Mouse (Mus musculus) gastrocnemius, adult 2 months (tissue): ENCODE measurements around the gene Arfgef2. TPM values are rescaled to one million over a fixed set of nuclear protein-coding genes. Genes with fewer than 3 reads are reported as not detected.

ENCODE experiments used
- DNase-seq: peaks from one replicate; pipeline ENCODE4 v3.0.0; 2022
- H3K27ac ChIP-seq: fragments of 200-600 bp; 2 replicates; pipeline ENCODE4 v1.8.1; 2022; ENCODE audit warnings: mild to moderate bottlenecking
- H3K4me3 ChIP-seq: fragments of 200-600 bp; 2 replicates; pipeline ENCODE4 v1.8.1; 2022; ENCODE audit warnings: mild to moderate bottlenecking, moderate library complexity
- CTCF ChIP-seq: fragments of 200-600 bp; IDR thresholded peaks from 2 replicates; pipeline ENCODE4 v1.8.1; 2022; ENCODE audit warnings: antibody characterized with exemption, mild to moderate bottlenecking, moderate library complexity
- intact Hi-C: fragments of 180-260 bp; cut with DNase I; formaldehyde crosslinking; loops from one replicate; pipeline ENCODE4 v1.15.1; 2025
- total RNA-seq, 2 experiments: library from RNA; stranded (reverse); gene quantifications; 2 replicates each; pipeline ENCODE4 v1.2.3; 2021

The Arfgef2 gene
- total RNA-seq, 2 experiments from 2014 or later: 24.9 to 30.9 TPM

DNA sequence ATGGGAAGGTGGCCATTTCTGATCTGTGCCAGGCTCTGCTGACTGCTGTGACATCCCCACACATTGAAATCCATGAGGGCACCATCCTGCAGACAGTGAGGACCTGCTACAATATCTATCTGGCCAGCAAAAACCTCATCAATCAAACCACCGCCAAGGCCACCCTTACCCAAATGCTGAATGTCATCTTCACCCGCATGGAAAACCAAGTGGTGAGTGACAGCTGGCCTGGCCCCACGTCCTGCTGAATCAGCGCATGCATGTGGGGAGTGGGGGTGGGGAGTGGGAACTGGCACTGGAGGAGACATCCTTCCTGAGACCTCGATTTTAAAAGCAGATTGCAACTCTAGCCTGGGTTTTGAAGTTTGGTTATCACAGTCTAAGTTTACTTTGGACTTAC, 30.2 kb downstream of the Arfgef2 start:
- Histone ChIP-seq H3K27ac (no peak overlapping the region; the same call in 1 of the 2 replicates), H3K4me3 (no peak overlapping the region)
- peak; percentile 48 for DNase-seq
- intact Hi-C loops: no loop called here
- TF ChIP-seq CTCF: no peak

DNA sequence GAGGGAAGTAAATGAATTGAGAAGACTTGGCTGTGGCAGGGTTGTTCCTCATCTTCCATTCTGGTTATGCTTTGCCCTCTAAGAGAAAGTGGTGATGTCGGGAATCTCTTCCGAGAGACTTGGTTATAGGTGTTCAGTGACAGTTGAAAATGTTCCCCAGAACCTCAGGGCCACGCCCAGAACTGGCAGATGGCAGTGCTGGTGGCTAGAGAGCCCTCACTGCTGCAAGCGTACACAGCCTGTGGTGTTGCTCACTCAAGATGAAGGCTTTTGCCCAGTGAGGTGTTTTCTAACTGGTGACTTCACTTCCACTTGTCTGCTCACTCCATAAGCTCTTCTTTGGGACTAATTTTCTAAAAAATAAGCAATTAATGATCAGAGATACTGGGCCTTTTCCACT, 36.4 kb downstream of the Arfgef2 start:
- Histone ChIP-seq H3K27ac (no peak overlapping the region), H3K4me3 (no peak overlapping the region)
- TF ChIP-seq CTCF: no peak
- intact Hi-C loops: no loop called here
- no peak for DNase-seq

- no peak for TF ChIP-seq CTCF
- Histone ChIP-seq H3K27ac (no peak overlapping the region), H3K4me3 (no peak overlapping the region)
- no peak for DNase-seq
- intact Hi-C loops: no loop called here
These were observed 45.3 kb downstream of the Arfgef2 start for GRCm38 (mm10) chr2:166850691-166851090.

- no peak overlapping the region for H3K4me3 ChIP-seq
- H3K27ac ChIP-seq: no peak overlapping the region
- no peak for DNase-seq
- TF ChIP-seq CTCF: peak; percentile 49
- intact Hi-C loops: no loop called here
These were observed 46.9 kb downstream of the Arfgef2 start for GRCm38 (mm10) chr2:166852270-166852669.

- no peak for DNase-seq
- no peak for TF ChIP-seq CTCF
- H3K4me3 ChIP-seq: no peak overlapping the region
- H3K27ac ChIP-seq: no peak overlapping the region
- intact Hi-C loops: loop anchor here (2.0 kb wide), 1 partner anchor 281 kb away; no protein-coding TSS in a partner anchor
These were observed 50.4 kb downstream of the Arfgef2 start for GRCm38 (mm10) chr2:166855771-166856170.

DNA sequence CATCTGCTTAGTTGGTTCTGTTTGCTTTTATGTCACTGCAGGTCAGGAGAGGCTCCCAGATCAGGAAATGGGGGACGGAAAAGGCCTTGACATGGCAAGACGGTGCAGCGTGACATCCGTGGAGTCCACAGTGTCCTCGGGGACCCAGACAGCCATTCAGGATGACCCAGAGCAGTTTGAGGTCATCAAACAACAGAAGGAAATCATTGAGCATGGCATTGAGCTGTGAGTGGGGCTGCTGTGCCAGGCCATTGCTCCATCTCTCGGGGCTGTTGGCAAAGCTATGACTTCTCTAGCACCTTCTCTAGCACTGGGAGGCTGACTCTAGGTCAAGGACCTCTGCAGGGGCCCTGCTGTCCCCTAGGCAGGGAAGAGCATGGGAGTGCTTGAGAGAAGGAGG, 51.0 kb downstream of the Arfgef2 start:
- Histone ChIP-seq H3K27ac (no peak overlapping the region), H3K4me3 (no peak overlapping the region)
- intact Hi-C loops: loop anchor here (2.0 kb wide), 1 partner anchor 282 kb away; no protein-coding TSS in a partner anchor
- DNase-seq: no peak
- no peak for TF ChIP-seq CTCF

GRCm38 (mm10) chr2:166857118-166857517, 51.7 kb downstream of the Arfgef2 start:
- peak; percentile 54 for TF ChIP-seq CTCF
- DNase-seq: no peak
- Histone ChIP-seq H3K4me3 (no peak overlapping the region), H3K27ac (no peak overlapping the region)
- intact Hi-C loops: loop anchor here (2.0 kb wide), 1 partner anchor 282 kb away; no protein-coding TSS in a partner anchor

GRCm38 (mm10) chr2:166859214-166859613, 53.8 kb downstream of the Arfgef2 start:
- intact Hi-C loops: no loop called here
- no peak for TF ChIP-seq CTCF
- Histone ChIP-seq H3K27ac (no peak overlapping the region), H3K4me3 (no peak overlapping the region)
- DNase-seq: no peak

- DNase-seq: no peak
- intact Hi-C loops: no loop called here
- no peak for TF ChIP-seq CTCF
- no peak overlapping the region for H3K4me3 ChIP-seq
- no peak overlapping the region for H3K27ac ChIP-seq
These were observed 57.1 kb downstream of the Arfgef2 start for GRCm38 (mm10) chr2:166862505-166862904.

- intact Hi-C loops: no loop called here
- no peak for DNase-seq
- no peak overlapping the region for H3K4me3 ChIP-seq
- TF ChIP-seq CTCF: no peak
- H3K27ac ChIP-seq: no peak overlapping the region
These were observed 60.1 kb downstream of the Arfgef2 start for GRCm38 (mm10) chr2:166865476-166865875.

GRCm38 (mm10) chr2:166870271-166870865, 65.0 kb downstream of the Arfgef2 start:
- no peak for DNase-seq
- H3K4me3 ChIP-seq: no peak overlapping the region
- intact Hi-C loops: no loop called here
- H3K27ac ChIP-seq: no peak overlapping the region
- no peak for TF ChIP-seq CTCF

DNA sequence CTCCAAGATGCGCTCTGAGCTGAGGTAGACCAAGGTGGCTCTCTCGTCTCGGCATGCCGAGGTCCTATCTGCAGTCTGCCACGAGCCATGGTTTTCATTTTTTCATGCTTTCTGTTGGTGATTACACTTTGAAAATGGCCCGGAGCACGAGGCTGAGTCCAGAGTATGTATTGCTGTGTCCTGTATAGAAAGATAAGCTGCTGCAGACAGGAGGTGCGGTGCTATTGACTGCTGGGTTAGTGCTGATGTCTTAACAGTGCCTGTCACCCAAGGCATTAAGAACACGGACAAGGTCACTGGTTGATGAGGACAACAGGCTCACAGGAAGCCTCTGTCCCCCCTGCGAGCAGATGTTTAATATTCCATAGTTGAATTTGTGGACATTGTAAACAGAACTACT, 65.5 kb downstream of the Arfgef2 start:
- intact Hi-C loops: no loop called here
- H3K27ac ChIP-seq: no peak overlapping the region
- TF ChIP-seq CTCF: no peak
- DNase-seq: no peak
- no peak overlapping the region for H3K4me3 ChIP-seq

DNA sequence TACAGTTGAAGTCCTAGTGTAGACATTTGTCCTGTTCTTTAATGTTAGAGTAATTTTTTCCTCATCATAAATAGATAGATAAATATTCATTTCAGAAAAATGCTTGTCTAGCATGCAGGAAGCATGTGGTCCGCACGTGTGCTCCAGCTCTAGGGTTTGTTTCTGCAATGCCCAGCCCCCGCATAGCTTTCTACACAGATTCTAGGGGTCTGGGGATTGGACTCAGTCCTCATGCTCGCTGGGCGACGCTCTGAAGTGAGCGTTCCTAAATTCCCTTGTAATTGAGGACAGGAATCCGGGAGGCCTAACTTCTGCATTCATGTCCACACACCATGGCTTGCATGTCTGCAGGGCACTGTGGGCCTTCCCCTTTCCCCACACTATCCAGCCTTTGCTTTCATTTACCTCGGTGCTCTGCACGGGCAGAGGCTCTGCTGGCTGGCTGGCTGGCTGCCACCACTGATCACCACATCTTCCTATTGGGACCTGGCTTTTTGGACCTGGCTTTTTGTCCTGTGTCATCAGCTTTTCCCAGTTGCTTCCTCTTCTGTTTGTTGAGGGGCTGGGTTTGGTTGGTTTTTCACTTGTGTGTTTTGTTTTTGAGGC, 69.4 kb downstream of the Arfgef2 start:
- no peak for DNase-seq
- H3K27ac ChIP-seq: no peak overlapping the region
- H3K4me3 ChIP-seq: no peak overlapping the region
- intact Hi-C loops: loop anchor here (5.0 kb wide), 1 partner anchor 58 kb away; no protein-coding TSS in a partner anchor
- no peak for TF ChIP-seq CTCF

DNA sequence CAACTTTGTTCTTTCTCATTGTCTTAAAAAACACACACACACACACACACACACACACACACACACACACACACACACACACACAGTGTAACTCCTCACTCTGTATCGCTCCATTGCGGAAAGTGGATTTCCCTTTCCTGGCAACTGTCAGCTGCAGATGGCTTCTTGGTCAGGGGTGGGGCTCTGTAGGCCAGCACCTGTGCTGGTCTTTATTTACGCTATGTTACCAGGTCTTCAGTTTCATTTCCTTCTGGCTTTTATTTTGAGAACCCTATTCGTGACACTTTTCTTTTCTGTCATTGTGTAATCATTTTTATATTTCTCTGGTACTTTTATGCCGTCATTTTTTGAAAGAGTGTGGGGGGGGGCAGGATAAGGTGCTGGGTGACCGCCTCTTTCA, 70.2 kb downstream of the Arfgef2 start:
- intact Hi-C loops: loop anchor here (5.0 kb wide), 1 partner anchor 57 kb away; no protein-coding TSS in a partner anchor
- no peak for TF ChIP-seq CTCF
- no peak for DNase-seq
- no peak overlapping the region for H3K27ac ChIP-seq
- no peak overlapping the region for H3K4me3 ChIP-seq
